Mouse (Mus musculus): Measurements from ENCODE around the gene Lgals1.

Lgals1 gene

GRCm38 (mm10) chr15:78912040-78912439 is 14.5 kb upstream of the Lgals1 start:
- DNase-seq, result peak; percentile 48

DNA sequence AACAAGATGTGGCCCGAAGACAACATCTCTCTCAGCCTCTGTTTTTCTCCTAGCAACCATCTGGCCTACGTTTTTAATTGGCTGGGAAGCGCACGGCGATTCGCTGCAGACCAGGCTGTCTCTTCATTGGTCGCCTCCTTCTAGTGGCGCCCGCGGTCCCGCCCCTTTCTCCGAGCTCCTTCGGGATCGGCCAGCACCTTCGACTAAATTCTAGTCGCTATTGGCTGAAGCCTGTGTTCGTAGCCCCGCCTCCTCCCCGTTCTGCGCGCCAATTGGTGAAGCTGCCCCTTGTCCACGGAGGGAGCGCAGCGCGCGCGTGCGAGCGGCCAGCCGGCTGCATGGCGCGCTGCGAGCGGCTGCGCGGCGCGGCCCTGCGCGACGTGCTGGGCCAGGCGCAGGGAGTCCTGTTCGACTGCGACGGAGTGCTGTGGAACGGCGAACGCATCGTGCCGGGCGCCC is 12.9 kb upstream of the Lgals1 start, which contains the start of gene Pdxp:
Gene Pdxp, plus strand, starts transcription at position 288 of the 459 bp plus-strand sequence.
- DNase-seq, result peak; percentile 95

DNA sequence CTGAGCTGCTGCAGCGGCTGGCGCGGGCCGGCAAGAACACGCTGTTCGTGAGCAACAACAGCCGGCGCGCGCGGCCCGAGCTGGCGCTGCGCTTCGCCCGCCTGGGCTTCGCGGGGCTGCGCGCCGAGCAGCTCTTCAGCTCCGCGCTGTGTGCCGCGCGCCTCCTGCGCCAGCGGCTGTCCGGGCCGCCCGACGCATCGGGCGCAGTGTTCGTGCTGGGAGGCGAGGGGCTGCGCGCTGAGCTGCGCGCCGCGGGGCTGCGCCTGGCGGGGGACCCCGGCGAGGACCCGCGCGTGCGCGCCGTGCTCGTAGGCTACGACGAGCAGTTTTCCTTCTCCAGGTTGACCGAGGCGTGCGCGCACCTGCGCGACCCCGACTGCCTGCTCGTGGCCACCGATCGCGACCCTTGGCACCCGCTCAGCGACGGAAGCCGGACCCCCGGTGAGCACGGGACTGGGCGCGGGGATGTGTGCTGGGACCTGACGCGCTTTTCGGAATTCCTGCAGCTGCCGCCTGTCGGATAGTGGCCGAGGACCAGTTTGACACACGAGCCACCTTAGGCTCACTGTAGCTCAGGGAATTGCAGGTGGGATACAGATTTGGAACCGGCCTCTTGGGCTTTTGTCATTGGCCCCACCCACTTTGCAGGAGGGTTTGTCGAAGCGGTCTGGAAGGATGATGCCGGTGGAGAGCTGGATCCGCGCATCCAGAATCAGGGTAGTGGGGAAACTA is 12.3 kb upstream of the Lgals1 start:
- peak; percentile 73 for DNase-seq

- DNase-seq, result peak; percentile 52
Observed at GRCm38 (mm10) chr15:78914823-78915659, 11.5 kb upstream of the Lgals1 start.

- peak; percentile 70 for DNase-seq
Observed at GRCm38 (mm10) chr15:78915660-78916017, 10.9 kb upstream of the Lgals1 start.

DNA sequence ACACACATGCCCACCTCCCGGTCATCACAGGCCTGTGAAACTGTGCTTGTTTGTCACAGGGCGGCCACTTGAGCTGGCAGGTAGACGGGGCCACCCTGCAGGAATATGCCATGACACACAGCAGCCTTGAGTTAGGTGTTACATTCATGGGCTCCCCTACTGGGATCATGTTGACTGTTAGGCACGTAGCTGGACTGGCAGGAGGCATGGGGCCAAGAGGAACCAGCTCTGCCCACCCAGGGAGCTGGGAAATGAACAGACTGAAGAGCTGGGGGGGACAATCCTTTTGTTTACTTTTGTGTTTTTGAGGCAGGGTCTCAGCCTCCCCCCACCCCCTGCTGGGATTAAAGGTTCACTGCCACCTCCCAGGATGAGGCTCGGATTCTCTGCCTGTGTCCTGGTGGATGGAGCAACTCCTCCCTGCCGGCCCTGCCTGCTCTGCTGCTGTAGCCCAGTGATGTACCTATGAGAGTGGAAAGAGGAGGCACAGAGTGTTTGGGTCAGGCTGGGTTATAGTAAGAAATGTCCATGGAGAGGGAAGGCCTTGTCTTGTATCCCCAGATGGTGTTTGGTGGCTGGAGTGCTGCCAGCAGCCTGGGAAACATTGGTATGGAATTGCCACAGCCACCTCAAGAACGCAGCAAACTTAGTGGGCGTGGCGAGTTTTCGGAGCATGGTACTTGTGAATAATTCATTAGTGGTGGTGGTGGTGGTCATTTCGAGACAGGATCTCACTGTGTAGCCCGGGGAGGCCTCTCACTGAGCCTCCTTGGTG is 10.3 kb upstream of the Lgals1 start:
- DNase-seq, result peak; percentile 67

- no peak for DNase-seq
Observed at GRCm38 (mm10) chr15:78918126-78918525, 8.4 kb upstream of the Lgals1 start.

GRCm38 (mm10) chr15:78919914-78920313 is 6.6 kb upstream of the Lgals1 start:
- DNase-seq, result no peak

DNA sequence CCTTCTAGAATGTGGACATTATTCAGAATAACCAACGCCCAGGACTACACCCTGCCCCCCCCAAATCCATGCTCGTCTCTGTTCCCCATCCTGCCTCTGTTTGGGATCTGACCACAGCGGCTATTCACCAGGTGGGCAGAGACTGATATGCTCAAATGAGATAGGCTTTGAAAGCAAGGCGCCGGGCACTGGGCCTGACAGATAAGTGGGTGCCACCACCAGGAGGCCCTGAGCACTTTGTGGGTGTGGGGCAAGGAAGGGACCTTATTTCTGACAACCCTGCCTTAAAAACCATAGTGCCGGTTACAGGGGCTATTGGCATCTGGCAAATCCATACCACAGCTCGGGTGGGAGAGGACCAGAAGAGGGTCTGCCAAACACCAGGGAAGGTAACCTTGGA is 3.8 kb upstream of the Lgals1 start:
- no peak for DNase-seq

- no peak for DNase-seq
Observed at GRCm38 (mm10) chr15:78923585-78923984, 2.9 kb upstream of the Lgals1 start.

DNA sequence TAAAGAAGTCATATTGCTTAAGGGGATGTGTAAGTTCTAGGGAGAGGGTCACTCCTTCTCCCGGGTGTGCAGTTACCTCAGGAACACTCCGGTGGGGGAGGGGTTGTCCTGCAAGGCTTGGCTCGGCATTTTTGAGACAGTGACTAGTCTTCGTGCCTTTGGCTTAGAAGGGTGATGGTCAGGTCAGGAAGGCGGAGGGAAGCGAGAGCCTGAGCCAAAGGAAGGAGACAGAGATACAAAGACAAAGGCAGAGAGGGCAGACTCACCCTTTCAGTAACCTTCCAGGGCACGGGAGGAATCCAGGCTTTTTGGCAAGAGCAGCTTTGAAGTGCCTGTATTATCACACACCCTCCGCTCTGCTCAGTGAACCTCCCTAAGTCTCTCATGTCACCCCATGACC is 1.4 kb upstream of the Lgals1 start:
- DNase-seq, result no peak

GRCm38 (mm10) chr15:78927021-78927787 is 679 bp downstream of the Lgals1 start:
- no peak for DNase-seq

GRCm38 (mm10) chr15:78927788-78928457 is 1.4 kb downstream of the Lgals1 start:
- no peak for DNase-seq

GRCm38 (mm10) chr15:78928539-78928938 is 2.0 kb downstream of the Lgals1 start:
- no peak for DNase-seq

GRCm38 (mm10) chr15:78930192-78930706 is 3.7 kb downstream of the Lgals1 start:
- no peak for DNase-seq

GRCm38 (mm10) chr15:78930801-78931426 is 4.4 kb downstream of the Lgals1 start:
- DNase-seq, result no peak

DNA sequence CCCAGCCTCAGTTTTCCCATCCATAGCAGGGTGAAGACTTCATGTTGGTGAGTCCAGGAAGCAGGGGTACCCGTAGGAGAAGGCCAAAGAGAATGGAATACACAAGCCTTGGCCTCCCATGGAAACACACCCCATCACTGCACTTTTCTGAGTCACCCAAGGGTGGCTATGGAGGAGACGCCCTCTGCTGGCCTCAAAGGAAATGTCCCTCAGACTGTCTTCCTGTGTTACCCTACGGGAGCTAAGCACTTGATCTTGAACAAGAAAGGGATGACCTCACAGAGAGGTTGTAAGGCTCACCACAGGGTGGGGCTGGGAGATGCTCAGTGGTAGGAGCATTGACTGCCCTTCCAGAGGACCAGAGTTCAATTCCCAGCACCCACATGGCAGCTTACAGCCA is 5.1 kb downstream of the Lgals1 start:
- no peak for DNase-seq

DNA sequence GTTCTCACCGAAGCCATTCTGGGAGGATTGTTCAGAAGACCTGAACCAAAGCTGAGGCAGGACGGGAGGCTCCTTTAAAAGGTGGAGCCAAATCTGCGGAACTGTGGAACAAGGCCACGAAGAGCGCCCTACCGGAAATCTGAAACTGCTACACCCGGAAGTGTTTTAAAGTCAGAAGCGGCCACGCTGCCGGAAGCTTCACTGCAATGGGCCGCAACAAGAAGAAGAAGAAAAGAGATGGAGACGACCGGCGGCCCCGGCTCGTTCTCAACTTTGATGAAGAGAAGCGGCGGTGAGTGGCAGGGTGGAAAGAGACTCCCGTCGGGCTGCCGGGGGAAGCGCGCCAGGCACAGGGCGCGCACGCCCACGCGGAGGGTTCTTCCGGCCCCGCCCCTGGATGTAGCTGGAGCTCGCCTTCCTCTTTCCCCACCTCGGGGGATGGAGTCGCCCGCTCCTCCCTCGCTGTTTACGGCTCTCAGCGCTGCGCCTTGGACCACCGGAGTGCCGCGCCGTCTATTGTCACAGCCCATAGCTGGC is 8.3 kb downstream of the Lgals1 start, which contains the start of gene Nol12:
Gene Nol12, plus strand, starts transcription at position 150 of the 537 bp plus-strand sequence.
- peak; percentile 87 for DNase-seq

- no peak for DNase-seq
Observed at GRCm38 (mm10) chr15:78936403-78936802, 9.9 kb downstream of the Lgals1 start.

DNA sequence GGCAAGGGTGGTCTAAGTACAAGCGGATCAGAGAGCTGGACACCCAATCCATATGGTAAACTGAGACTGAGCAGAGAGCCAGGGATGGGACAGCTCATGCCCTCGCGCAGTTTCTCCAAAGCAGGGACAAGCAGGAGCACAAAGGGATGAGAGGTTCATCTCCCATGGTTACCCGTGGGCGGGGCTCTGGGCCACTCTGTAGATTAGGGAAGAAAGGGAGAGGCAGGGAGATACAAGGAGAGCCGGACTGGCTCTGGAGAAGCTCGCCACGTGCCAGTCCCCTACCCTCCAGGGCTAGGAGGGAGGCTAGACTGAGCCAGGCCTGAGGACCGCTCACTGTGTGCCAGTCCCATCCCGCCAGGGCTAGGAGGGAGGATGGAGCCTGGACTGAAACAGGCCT is 10.8 kb downstream of the Lgals1 start:
- no peak for DNase-seq

DNA sequence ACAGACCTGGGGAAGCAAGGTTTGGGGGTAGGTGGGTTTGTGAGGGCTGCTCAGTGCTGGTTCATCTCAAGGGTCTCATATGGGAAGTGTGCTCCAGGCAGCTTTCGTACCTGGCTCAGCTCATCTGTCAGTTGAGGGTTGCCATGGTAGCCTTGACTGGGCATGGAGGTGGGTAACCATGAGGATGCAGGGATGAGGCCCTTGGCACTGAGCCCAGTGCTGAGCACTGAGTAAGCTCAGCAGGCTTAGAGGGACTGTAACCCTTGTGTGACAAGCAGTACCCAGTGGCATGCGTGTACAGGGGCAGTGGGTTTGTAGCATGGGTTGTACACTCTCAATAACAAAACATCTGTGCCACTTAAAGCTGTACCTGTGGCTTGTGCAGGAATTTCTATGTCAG is 11.4 kb downstream of the Lgals1 start:
- no peak for DNase-seq

Data from cerebellum, adult 8-10 months (tissue).